Mouse (Mus musculus) forebrain, embryonic 11.5 days (tissue): Measurements from ENCODE around the gene Ccr6. TPM values are rescaled to one million over a fixed set of nuclear protein-coding genes. Genes with fewer than 3 reads are reported as not detected.

Experiments used
- ATAC-seq: fragments of 200-750 bp; cut with Nextera tagmentation; replicated peaks from 2 replicates; pipeline ENCODE4 v1.8.0; 2017; ENCODE audit warnings: moderate TSS enrichment; ENCODE audit not compliant: low FRiP score
- DNase-seq: peaks from one replicate; pipeline ENCODE4 v3.0.0-alpha.2; 2017; ENCODE audit warnings: low spot score
- H3K27ac ChIP-seq: fragments of 300-500 bp; sonication (generic); 2 replicates; pipeline ENCODE4 v1.5.1; 2014; ENCODE audit warnings: low read depth, low read length
- H3K27me3 ChIP-seq: fragments of 300-500 bp; sonication (generic); 2 replicates; pipeline ENCODE4 v1.6.1; 2014; ENCODE audit warnings: mild to moderate bottlenecking, low read length, mixed read lengths; ENCODE audit not compliant: control insufficient read depth, insufficient read depth
- H3K36me3 ChIP-seq: fragments of 300-500 bp; sonication (generic); 2 replicates; pipeline ENCODE4 v1.6.1; 2014; ENCODE audit warnings: mild to moderate bottlenecking, low read length, moderate library complexity, mixed read lengths; ENCODE audit not compliant: control insufficient read depth, insufficient read depth
- H3K4me1 ChIP-seq: fragments of 300-500 bp; sonication (generic); replicated peaks from 2 replicates; pipeline ENCODE4 v1.6.1; 2014; ENCODE audit warnings: low read length, mixed read lengths; ENCODE audit not compliant: control insufficient read depth, insufficient read depth
- H3K4me2 ChIP-seq: fragments of 300-500 bp; sonication (generic); 2 replicates; pipeline ENCODE4 v1.6.1; 2014; ENCODE audit warnings: low read depth, mild to moderate bottlenecking, low read length, moderate library complexity, mixed read lengths; ENCODE audit not compliant: severe bottlenecking
- H3K4me3 ChIP-seq: fragments of 300-500 bp; sonication (generic); 2 replicates; pipeline ENCODE4 v1.5.1; 2014; ENCODE audit warnings: low read depth, low read length
- H3K9ac ChIP-seq: fragments of 300-500 bp; sonication (generic); 2 replicates; pipeline ENCODE4 v1.6.1; 2014; ENCODE audit warnings: low read length
- H3K9me3 ChIP-seq: fragments of 300-500 bp; sonication (generic); 2 replicates; pipeline ENCODE4 v1.6.1; 2016; ENCODE audit warnings: low read length, mixed read lengths; ENCODE audit not compliant: control insufficient read depth
- WGBS: fragments of 180-500 bp; shearing (Covaris S2); extraction: QIAGEN DNeasy Blood & Tissue Kit; methylation state at CpG from one replicate; pipeline ENCODE4 v1.1.7; 2014; 5-methylcytosine and 5-hydroxymethylcytosine counted together
- polyA plus RNA-seq: library from polyadenylated mRNA; unstranded; fragments of >200 nt; fragmentation: Nextera tagmentation; extraction: Ambion mirVana; gene quantifications from 2 replicates; pipeline ENCODE4 v1.2.1, GENCODE M21; 2014

Ccr6 gene
- polyA plus RNA-seq, 1 experiment from 2014 or later: not detected

GRCm38 (mm10) chr17:8206691-8207090, 29.2 kb upstream of the Ccr6 start:
- ATAC-seq: no peak
- peak; percentile 6 for DNase-seq
- Histone ChIP-seq H3K9me3 (no peaks in the 10 kb centered on the region), H3K36me3 (no peaks in the 10 kb centered on the region), H3K9ac (no peak overlapping the region), H3K27ac (no peak overlapping the region), H3K4me3 (no peak overlapping the region), H3K4me2 (no peak overlapping the region), H3K4me1 (no peaks in the 10 kb centered on the region), H3K27me3 (no peaks in the 10 kb centered on the region)
- 84% methylated on average over 5 of the region's 5 CpGs for WGBS

- no peak for ATAC-seq
- Histone ChIP-seq H3K4me2 (no peak overlapping the region), H3K36me3 (no peaks in the 10 kb centered on the region), H3K4me3 (no peak overlapping the region), H3K4me1 (no peaks in the 10 kb centered on the region), H3K27me3 (no peaks in the 10 kb centered on the region), H3K27ac (no peak overlapping the region), H3K9ac (no peak overlapping the region), H3K9me3 (no peaks in the 10 kb centered on the region)
- no peak for DNase-seq
- 92% methylated on average over 2 of the region's 2 CpGs for WGBS
These were observed 26.1 kb upstream of the Ccr6 start for GRCm38 (mm10) chr17:8209696-8210095.

- 57% methylated on average over 3 of the region's 3 CpGs for WGBS
- DNase-seq (peak; percentile 30), ATAC-seq (no peak)
- Histone ChIP-seq H3K9ac (no peak overlapping the region), H3K4me2 (no peak overlapping the region), H3K4me1 (no peaks in the 10 kb centered on the region), H3K9me3 (no peaks in the 10 kb centered on the region), H3K36me3 (no peaks in the 10 kb centered on the region), H3K27me3 (no peaks in the 10 kb centered on the region), H3K4me3 (no peak overlapping the region), H3K27ac (no peak overlapping the region)
These were observed 25.7 kb upstream of the Ccr6 start for GRCm38 (mm10) chr17:8210170-8210569.

GRCm38 (mm10) chr17:8210675-8211074, 25.2 kb upstream of the Ccr6 start:
- Histone ChIP-seq H3K4me2 (no peak overlapping the region), H3K4me3 (no peak overlapping the region), H3K9me3 (no peaks in the 10 kb centered on the region), H3K36me3 (no peaks in the 10 kb centered on the region), H3K9ac (no peak overlapping the region), H3K27me3 (no peaks in the 10 kb centered on the region), H3K27ac (no peak overlapping the region), H3K4me1 (no peaks in the 10 kb centered on the region)
- WGBS: 87% methylated on average over 10 of the region's 10 CpGs
- ATAC-seq: no peak
- DNase-seq: no peak

- no peak overlapping the region for H3K27ac ChIP-seq
- H3K27me3 ChIP-seq: no peaks in the 10 kb centered on the region
- H3K9ac ChIP-seq: no peak overlapping the region
- H3K9me3 ChIP-seq: no peaks in the 10 kb centered on the region
- H3K4me3 ChIP-seq: no peak overlapping the region
- H3K4me1 ChIP-seq: no peaks in the 10 kb centered on the region
- ATAC-seq (no peak), DNase-seq (peak; percentile 25)
- no peak overlapping the region for H3K4me2 ChIP-seq
- H3K36me3 ChIP-seq: no peaks in the 10 kb centered on the region
- WGBS: 89% methylated on average over 6 of the region's 6 CpGs
These were observed 24.4 kb upstream of the Ccr6 start for GRCm38 (mm10) chr17:8211399-8211798.

- H3K4me3 ChIP-seq: no peak overlapping the region
- H3K27me3 ChIP-seq: no peaks in the 10 kb centered on the region
- H3K9ac ChIP-seq: no peak overlapping the region
- no peaks in the 10 kb centered on the region for H3K9me3 ChIP-seq
- H3K4me1 ChIP-seq: no peaks in the 10 kb centered on the region
- H3K36me3 ChIP-seq: no peaks in the 10 kb centered on the region
- no peak overlapping the region for H3K4me2 ChIP-seq
- 93% methylated on average over 1 of the region's 1 CpGs for WGBS
- H3K27ac ChIP-seq: no peak overlapping the region
- no peak for DNase-seq
- no peak for ATAC-seq
These were observed 21.5 kb upstream of the Ccr6 start for GRCm38 (mm10) chr17:8214369-8214768.

GRCm38 (mm10) chr17:8215016-8215745, 20.7 kb upstream of the Ccr6 start:
- ATAC-seq: no peak
- H3K27me3 ChIP-seq: no peaks in the 10 kb centered on the region
- no peak for DNase-seq
- no peak overlapping the region for H3K4me2 ChIP-seq
- 89% methylated on average over 12 of the region's 12 CpGs for WGBS
- no peaks in the 10 kb centered on the region for H3K36me3 ChIP-seq
- H3K27ac ChIP-seq: no peak overlapping the region
- no peaks in the 10 kb centered on the region for H3K9me3 ChIP-seq
- H3K4me3 ChIP-seq: no peak overlapping the region
- H3K9ac ChIP-seq: no peak overlapping the region
- no peaks in the 10 kb centered on the region for H3K4me1 ChIP-seq

GRCm38 (mm10) chr17:8223225-8223624, 12.6 kb upstream of the Ccr6 start:
- ATAC-seq (no peak), DNase-seq (no peak)
- no peaks in the 10 kb centered on the region for H3K36me3 ChIP-seq
- no peak overlapping the region for H3K4me2 ChIP-seq
- H3K27me3 ChIP-seq: no peaks in the 10 kb centered on the region
- no peak overlapping the region for H3K27ac ChIP-seq
- WGBS: 91% methylated on average over 10 of the region's 10 CpGs
- no peaks in the 10 kb centered on the region for H3K9me3 ChIP-seq
- H3K4me1 ChIP-seq: no peaks in the 10 kb centered on the region
- H3K4me3 ChIP-seq: no peak overlapping the region
- no peak overlapping the region for H3K9ac ChIP-seq

GRCm38 (mm10) chr17:8224072-8224471, 11.8 kb upstream of the Ccr6 start:
- DNase-seq: no peak
- H3K4me3 ChIP-seq: no peak overlapping the region
- WGBS: 90% methylated on average over 1 of the region's 1 CpGs

More at GRCm38 (mm10) chr17:8224072-8224471, 11.8 kb upstream of the Ccr6 start:
- H3K4me2 ChIP-seq: no peak overlapping the region
- H3K9ac ChIP-seq: no peak overlapping the region
- no peaks in the 10 kb centered on the region for H3K9me3 ChIP-seq
- no peak for ATAC-seq
- no peaks in the 10 kb centered on the region for H3K36me3 ChIP-seq
- H3K27ac ChIP-seq: no peak overlapping the region
- H3K27me3 ChIP-seq: no peaks in the 10 kb centered on the region
- H3K4me1 ChIP-seq: no peaks in the 10 kb centered on the region
